Mouse (Mus musculus) liver, embryonic 14.5 days (tissue): Measurements from ENCODE around the gene Gfod1.

Experiments
- CTCF ChIP-seq: IDR thresholded peaks from 2 replicates; pipeline ENCODE4 v1.5.1; 2016; ENCODE audit warnings: antibody characterized with exemption, low read depth, control low read depth
- EP300 ChIP-seq: IDR thresholded peaks from 2 replicates; pipeline ENCODE4 v1.6.1; 2016; ENCODE audit warnings: antibody characterized with exemption, low read depth

- TF ChIP-seq EP300 (no peak), CTCF (no peak)
Measured at GRCm38 (mm10) chr13:43325427-43325826, 21.5 kb upstream of the Gfod1 start.
